Mouse (Mus musculus): Measurements from ENCODE around the gene Mpped2.

Gene Mpped2

GRCm38 (mm10) chr2:106705664-106706063 is 12.6 kb downstream of the Mpped2 start:
- no peak for DNase-seq

GRCm38 (mm10) chr2:106707136-106707535 is 14.1 kb downstream of the Mpped2 start:
- DNase-seq, result no peak

GRCm38 (mm10) chr2:106710862-106711477 is 17.9 kb downstream of the Mpped2 start:
- no peak for DNase-seq

GRCm38 (mm10) chr2:106711506-106711905 is 18.4 kb downstream of the Mpped2 start:
- no peak for DNase-seq

GRCm38 (mm10) chr2:106713151-106713550 is 20.1 kb downstream of the Mpped2 start:
- no peak for DNase-seq

- no peak for DNase-seq
Observed at GRCm38 (mm10) chr2:106715674-106716364, 22.8 kb downstream of the Mpped2 start.

GRCm38 (mm10) chr2:106716365-106716717 is 23.3 kb downstream of the Mpped2 start:
- DNase-seq, result no peak

GRCm38 (mm10) chr2:106718888-106719287 is 25.8 kb downstream of the Mpped2 start:
- no peak for DNase-seq

- no peak for DNase-seq
Observed at GRCm38 (mm10) chr2:106719434-106719833, 26.4 kb downstream of the Mpped2 start.

GRCm38 (mm10) chr2:106720644-106721043 is 27.6 kb downstream of the Mpped2 start:
- no peak for DNase-seq

GRCm38 (mm10) chr2:106722020-106722419 is 29.0 kb downstream of the Mpped2 start:
- DNase-seq, result no peak

GRCm38 (mm10) chr2:106729951-106730564 is 37.0 kb downstream of the Mpped2 start:
- DNase-seq, result no peak

- no peak for DNase-seq
Observed at GRCm38 (mm10) chr2:106730608-106731007, 37.5 kb downstream of the Mpped2 start.

GRCm38 (mm10) chr2:106731478-106731877 is 38.4 kb downstream of the Mpped2 start:
- no peak for DNase-seq

GRCm38 (mm10) chr2:106732171-106732570 is 39.1 kb downstream of the Mpped2 start:
- no peak for DNase-seq

- no peak for DNase-seq
Observed at GRCm38 (mm10) chr2:106733396-106733795, 40.3 kb downstream of the Mpped2 start.

- no peak for DNase-seq
Observed at GRCm38 (mm10) chr2:106734004-106734403, 40.9 kb downstream of the Mpped2 start.

GRCm38 (mm10) chr2:106735211-106735610 is 42.1 kb downstream of the Mpped2 start:
- DNase-seq, result no peak

- no peak for DNase-seq
Observed at GRCm38 (mm10) chr2:106735792-106736359, 42.8 kb downstream of the Mpped2 start.

- no peak for DNase-seq
Observed at GRCm38 (mm10) chr2:106738951-106739350, 45.9 kb downstream of the Mpped2 start.

GRCm38 (mm10) chr2:106744086-106744485 is 51.0 kb downstream of the Mpped2 start:
- DNase-seq, result no peak

GRCm38 (mm10) chr2:106744601-106745000 is 51.5 kb downstream of the Mpped2 start:
- no peak for DNase-seq

- DNase-seq, result no peak
Observed at GRCm38 (mm10) chr2:106745364-106745763, 52.3 kb downstream of the Mpped2 start.

- DNase-seq, result no peak
Observed at GRCm38 (mm10) chr2:106746211-106746610, 53.1 kb downstream of the Mpped2 start.

Data from kidney, postnatal 14 days (tissue).